1 mouse cellular context compared by ENCODE assay signal in genomic region chr14:99392813-99393212, GRCm38 (mm10).
TF ChIP-seq lines count a peak whose summit lies in the region.

No protein-coding gene starts in this region.

TF ChIP-seq in CH12.LX, 34 proteins besides CTCF, POLR2A, EP300 and RAD21 (continued from another document):
- no peak for TF ChIP-seq POLR2AphosphoS2 (IDR thresholded peaks at IDR 0.05; ENCODE audit: low read depth, low read length)
